Mouse (Mus musculus): ENCODE data around the gene Twsg1. TPM values are rescaled to one million over a fixed set of nuclear protein-coding genes. Genes with fewer than 3 reads are reported as not detected.

The Twsg1 gene
- polyA plus RNA-seq, 1 experiment: 21.0 TPM

DNA sequence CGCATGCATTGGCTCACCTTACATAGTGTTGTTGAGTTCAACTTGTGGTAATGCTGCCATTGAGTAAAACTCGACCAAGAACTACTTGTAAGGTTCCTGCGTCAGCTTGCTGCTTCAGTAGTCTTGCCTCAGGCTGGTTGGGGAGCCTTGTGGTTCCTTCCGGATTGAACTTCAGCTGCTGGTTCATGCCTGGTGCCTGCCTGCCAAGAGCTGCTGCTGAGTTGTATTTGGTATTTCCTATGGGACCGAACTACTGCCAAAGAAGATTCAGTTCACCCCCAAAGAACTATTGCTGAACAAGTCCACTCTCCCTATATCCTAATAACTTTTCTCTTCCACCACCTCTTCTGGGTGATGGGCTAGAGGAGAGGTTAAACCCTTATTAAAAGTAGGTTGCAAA, 61.5 kb downstream of the Twsg1 start:
- no peaks in the 10 kb centered on the region; the same call in 1 of the 2 replicates for H3K27me3 ChIP-seq (ENCODE audit: control insufficient read depth, insufficient read depth, low read length)
- no peaks in the 10 kb centered on the region for H3K36me3 ChIP-seq (ENCODE audit: control insufficient read depth, insufficient read depth, low read length)
- H3K27ac ChIP-seq (ENCODE audit: insufficient read depth, low read depth, low read length): no peak overlapping the region
- no peak overlapping the region for H3K4me3 ChIP-seq (ENCODE audit: low read depth, low read length)
- TF ChIP-seq CTCF (IDR thresholded peaks at IDR 0.05; ENCODE audit: extremely low read depth, insufficient read length, insufficient replicate concordance, low read depth, low read length) (no peak), POLR2A (IDR thresholded peaks at IDR 0.05; ENCODE audit: low read depth, low read length) (no peak)
- 86% methylated on average over 5 of the region's 5 CpGs for WGBS
- no peaks in the 10 kb centered on the region for H3K4me1 ChIP-seq (ENCODE audit: control insufficient read depth, insufficient read depth, insufficient read length, low read length)

DNA sequence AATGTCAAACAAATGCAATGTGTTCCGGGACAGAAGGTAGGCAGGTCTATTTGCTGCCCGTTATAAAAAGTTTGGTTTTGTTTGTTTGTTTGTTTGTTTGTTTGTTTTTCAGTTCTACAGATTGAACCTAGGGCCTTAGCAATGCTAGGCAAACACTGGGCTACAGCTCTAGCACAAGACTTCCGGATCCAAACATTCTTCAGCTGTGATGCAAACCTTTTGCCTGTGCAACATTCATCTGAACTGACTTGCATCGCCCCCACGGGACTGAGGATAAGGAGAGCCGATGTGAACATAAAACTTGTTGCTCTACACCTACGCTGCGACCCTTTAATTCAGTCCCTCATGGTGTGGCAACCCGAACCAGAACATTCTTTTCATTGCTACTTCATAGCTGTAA, 64.5 kb downstream of the Twsg1 start:
- Histone ChIP-seq H3K4me3 (ENCODE audit: low read depth, low read length) (no peak overlapping the region), H3K36me3 (ENCODE audit: control insufficient read depth, insufficient read depth, low read length) (no peaks in the 10 kb centered on the region), H3K27ac (ENCODE audit: insufficient read depth, low read depth, low read length) (peak overlapping the region; percentile 86), H3K4me1 (ENCODE audit: control insufficient read depth, insufficient read depth, insufficient read length, low read length) (peaks cover 2% of the 10 kb centered on the region; the same call in 1 of the 2 replicates), H3K27me3 (ENCODE audit: control insufficient read depth, insufficient read depth, low read length) (no peaks in the 10 kb centered on the region; the same call in 1 of the 2 replicates)
- TF ChIP-seq CTCF (IDR thresholded peaks at IDR 0.05; ENCODE audit: extremely low read depth, insufficient read length, insufficient replicate concordance, low read depth, low read length) (no peak), POLR2A (IDR thresholded peaks at IDR 0.05; ENCODE audit: low read depth, low read length) (no peak)
- WGBS: 53% methylated on average over 9 of the region's 9 CpGs

DNA sequence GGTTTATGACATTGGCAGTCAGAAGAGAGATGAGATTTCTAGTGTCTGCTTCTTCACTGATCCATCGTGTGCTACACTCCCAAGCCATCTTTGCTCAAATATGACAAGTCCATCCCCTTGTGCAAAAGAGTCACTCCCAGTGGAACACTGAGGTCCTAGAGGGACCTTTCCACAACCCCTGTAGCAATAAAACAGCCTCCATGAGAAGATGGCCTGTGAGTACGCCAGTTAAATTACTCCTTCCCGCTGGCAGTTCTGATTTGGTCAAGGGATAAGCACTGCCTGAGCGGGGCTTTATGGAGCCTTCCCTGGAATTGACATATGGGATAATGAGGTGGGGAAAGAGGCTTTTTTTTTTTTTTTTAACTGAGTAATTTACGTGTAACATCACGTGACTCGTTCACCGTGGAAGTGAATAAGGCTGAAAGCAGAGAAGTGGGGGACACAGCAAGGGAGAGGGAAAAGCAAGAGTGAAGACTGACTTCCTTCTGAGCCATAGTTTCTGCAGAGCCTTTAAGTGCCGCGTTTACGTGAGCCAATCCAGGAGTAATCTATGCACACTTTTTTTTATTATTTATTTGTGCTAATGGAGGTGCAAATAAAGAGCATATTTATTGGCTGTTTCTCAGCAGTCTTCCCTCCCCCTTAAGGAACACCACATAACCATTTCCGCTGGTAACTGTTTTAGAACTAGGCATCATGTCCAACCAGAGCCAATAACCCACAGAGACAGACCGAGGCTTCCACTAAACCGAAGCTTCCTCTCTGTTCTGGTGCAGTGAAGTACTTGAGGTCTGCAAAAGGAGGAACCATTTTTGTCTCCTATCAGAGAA, 65.1 kb downstream of the Twsg1 start, which contains the start of gene Ralbp1:
Gene Ralbp1, minus strand, starts transcription at position 102 of the 833 bp plus-strand sequence.
- no peaks in the 10 kb centered on the region for H3K36me3 ChIP-seq (ENCODE audit: control insufficient read depth, insufficient read depth, low read length)
- 2% methylated on average over 14 of the region's 14 CpGs for WGBS
- H3K27ac ChIP-seq (ENCODE audit: insufficient read depth, low read depth, low read length): peak within 1 kb of the TSS; percentile 86
- TF ChIP-seq POLR2A (IDR thresholded peaks at IDR 0.05; ENCODE audit: low read depth, low read length): no peak
- TF ChIP-seq CTCF (IDR thresholded peaks at IDR 0.05; ENCODE audit: extremely low read depth, insufficient read length, insufficient replicate concordance, low read depth, low read length): no peak
- H3K4me1 ChIP-seq (ENCODE audit: control insufficient read depth, insufficient read depth, insufficient read length, low read length): peaks cover 5% of the 10 kb centered on the region; the same call in 1 of the 2 replicates
- H3K27me3 ChIP-seq (ENCODE audit: control insufficient read depth, insufficient read depth, low read length): no peaks in the 10 kb centered on the region; the same call in 1 of the 2 replicates
- peak within 1 kb of the TSS; percentile 83 for H3K4me3 ChIP-seq (ENCODE audit: low read depth, low read length)

DNA sequence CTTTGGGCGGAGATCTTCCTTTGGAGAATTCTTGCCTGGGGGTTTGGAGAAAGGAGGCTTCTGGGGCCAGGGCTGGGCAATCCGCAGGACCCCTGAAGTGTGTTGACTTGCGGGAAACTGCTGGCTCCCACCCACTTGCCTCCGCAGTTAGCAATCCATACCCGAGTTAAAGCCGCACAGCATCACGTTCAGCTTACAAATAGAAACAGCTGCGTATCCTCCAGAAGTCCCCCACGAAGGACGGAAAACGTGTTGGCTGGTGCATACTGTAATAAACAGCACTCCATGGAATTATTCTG, 65.7 kb downstream of the Twsg1 start:
- TF ChIP-seq POLR2A (IDR thresholded peaks at IDR 0.05; ENCODE audit: low read depth, low read length): no peak
- TF ChIP-seq CTCF (IDR thresholded peaks at IDR 0.05; ENCODE audit: extremely low read depth, insufficient read length, insufficient replicate concordance, low read depth, low read length): no peak
- under 1% methylated on average over 11 of the region's 11 CpGs for WGBS
- H3K36me3 ChIP-seq (ENCODE audit: control insufficient read depth, insufficient read depth, low read length): no peaks in the 10 kb centered on the region
- H3K27me3 ChIP-seq (ENCODE audit: control insufficient read depth, insufficient read depth, low read length): no peaks in the 10 kb centered on the region; the same call in 1 of the 2 replicates
- H3K27ac ChIP-seq (ENCODE audit: insufficient read depth, low read depth, low read length): peak overlapping the region; percentile 86
- peak overlapping the region; percentile 77 for H3K4me3 ChIP-seq (ENCODE audit: low read depth, low read length)
- H3K4me1 ChIP-seq (ENCODE audit: control insufficient read depth, insufficient read depth, insufficient read length, low read length): peaks cover 5% of the 10 kb centered on the region; the same call in 1 of the 2 replicates

DNA sequence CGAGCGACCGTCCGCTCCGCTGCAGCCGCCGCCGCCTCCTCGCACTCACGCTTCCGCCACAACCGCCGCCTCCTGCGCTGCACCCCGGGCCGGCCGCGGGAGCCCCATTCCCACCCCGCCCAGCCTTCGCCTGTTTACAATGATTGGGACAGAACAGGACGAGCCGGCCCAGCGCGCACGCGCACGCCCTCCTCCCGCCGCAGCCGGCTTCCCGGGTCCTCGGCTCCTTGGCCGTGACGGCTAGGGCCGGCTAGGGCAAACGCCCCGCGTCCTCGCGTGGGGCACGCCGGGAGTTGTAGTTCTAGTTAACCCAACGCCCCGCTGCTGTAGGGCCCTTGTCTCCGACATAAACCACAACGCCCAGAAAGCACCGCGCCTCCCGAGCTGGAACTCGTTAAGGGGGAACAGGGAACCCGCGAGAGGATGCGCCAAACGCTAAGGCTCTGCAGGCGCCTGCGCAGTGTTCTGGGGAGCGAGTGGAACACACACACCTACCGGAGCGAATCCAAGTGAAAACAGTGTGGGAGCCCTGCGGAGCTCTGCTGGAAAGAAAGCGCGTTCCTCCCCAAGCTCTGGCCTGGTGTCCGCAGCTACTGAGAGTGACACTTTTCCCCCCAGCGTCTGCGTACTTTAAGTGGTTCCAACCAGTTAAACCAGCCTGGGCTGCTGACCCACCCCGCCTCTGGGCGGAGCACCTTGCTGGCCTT, 66.2 kb downstream of the Twsg1 start:
- Histone ChIP-seq H3K4me3 (ENCODE audit: low read depth, low read length) (peak overlapping the region; percentile 83), H3K27me3 (ENCODE audit: control insufficient read depth, insufficient read depth, low read length) (no peaks in the 10 kb centered on the region; the same call in 1 of the 2 replicates), H3K36me3 (ENCODE audit: control insufficient read depth, insufficient read depth, low read length) (no peaks in the 10 kb centered on the region), H3K27ac (ENCODE audit: insufficient read depth, low read depth, low read length) (peak overlapping the region; percentile 86), H3K4me1 (ENCODE audit: control insufficient read depth, insufficient read depth, insufficient read length, low read length) (peaks cover 5% of the 10 kb centered on the region; the same call in 1 of the 2 replicates)
- under 1% methylated on average over 67 of the region's 67 CpGs for WGBS
- TF ChIP-seq CTCF (IDR thresholded peaks at IDR 0.05; ENCODE audit: extremely low read depth, insufficient read length, insufficient replicate concordance, low read depth, low read length) (no peak), POLR2A (IDR thresholded peaks at IDR 0.05; ENCODE audit: low read depth, low read length) (peak; percentile 41)

DNA sequence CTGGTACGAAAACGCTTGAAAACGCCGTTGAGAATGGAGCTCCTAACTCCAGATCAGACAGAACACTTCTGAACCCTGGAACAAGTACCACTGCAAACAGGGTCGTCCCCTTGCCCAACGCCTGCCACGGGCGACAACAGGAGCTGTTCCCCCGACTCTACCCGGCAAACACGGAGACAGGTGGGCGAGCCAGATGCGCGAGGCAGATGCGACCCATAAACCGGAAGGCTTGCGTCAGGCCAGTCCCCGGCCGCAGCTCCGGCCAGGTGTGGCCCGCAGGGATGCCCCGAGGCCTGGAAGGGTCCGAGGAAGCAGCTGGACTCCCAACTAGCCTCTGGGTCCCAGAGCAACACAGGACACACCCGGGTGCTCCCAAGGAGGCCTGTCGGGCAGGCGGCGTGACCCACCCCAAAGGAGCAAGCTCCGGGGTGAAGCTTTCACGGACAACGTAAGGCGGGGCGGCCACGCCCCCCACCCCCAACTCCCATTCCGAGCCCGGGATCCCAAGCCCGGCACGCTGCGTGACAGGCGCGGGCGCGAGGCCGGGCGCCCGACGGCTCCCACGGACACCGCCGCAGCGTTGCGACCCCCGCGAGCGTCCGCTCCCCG, 66.9 kb downstream of the Twsg1 start:
- peak overlapping the region; percentile 63 for H3K27ac ChIP-seq (ENCODE audit: insufficient read depth, low read depth, low read length)
- TF ChIP-seq POLR2A (IDR thresholded peaks at IDR 0.05; ENCODE audit: low read depth, low read length) (no peak), CTCF (IDR thresholded peaks at IDR 0.05; ENCODE audit: extremely low read depth, insufficient read length, insufficient replicate concordance, low read depth, low read length) (no peak)
- H3K36me3 ChIP-seq (ENCODE audit: control insufficient read depth, insufficient read depth, low read length): no peaks in the 10 kb centered on the region
- H3K27me3 ChIP-seq (ENCODE audit: control insufficient read depth, insufficient read depth, low read length): no peaks in the 10 kb centered on the region; the same call in 1 of the 2 replicates
- WGBS: under 1% methylated on average over 56 of the region's 56 CpGs
- peak overlapping the region; percentile 83 for H3K4me3 ChIP-seq (ENCODE audit: low read depth, low read length)
- peaks cover 5% of the 10 kb centered on the region; the same call in 1 of the 2 replicates for H3K4me1 ChIP-seq (ENCODE audit: control insufficient read depth, insufficient read depth, insufficient read length, low read length)
